Mouse (Mus musculus): ENCODE measurements at regions not wholly inside any gene's neighbourhood (a gene's known extent, or its start where the extent isn't known, plus 50 kb on each side); places are given as distances from the start of the nearest gene placed in this dataset.

DNA sequence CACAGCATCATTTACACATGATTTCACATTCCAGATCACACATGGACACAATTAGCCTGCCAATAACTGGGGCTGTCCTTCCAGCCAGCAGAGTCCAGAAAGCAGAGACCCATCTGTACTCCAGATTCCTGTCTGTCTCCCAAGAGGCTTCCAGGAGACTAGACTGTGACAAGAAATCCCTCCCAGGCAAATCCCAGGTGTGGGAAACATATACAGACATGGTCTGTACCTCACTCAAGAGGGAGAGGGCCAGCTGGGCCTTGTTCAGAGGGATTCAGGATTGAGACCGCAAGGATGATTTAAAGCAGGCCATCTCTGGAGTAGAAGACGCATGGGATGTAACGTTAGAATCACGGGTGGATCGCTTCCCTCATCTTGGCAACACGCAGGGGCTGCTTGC is 182.7 kb upstream of the Prr30 start:
- H3K27me3 ChIP-seq, result peaks cover 12% of the 10 kb centered on the region
- ChIA-PET CTCF (no interaction called here), POLR2A (no interaction called here)
- TF ChIP-seq CTCF (IDR thresholded peaks at IDR 0.05), result no peak
- in situ Hi-C loops (cut with MboI; ENCODE audit: low pct_unique_long_range_greater_than_20kb), result loop anchor here (5.0 kb wide), 1 partner anchor 1456 kb away; no protein-coding TSS in a partner anchor
- DNase-seq (ENCODE audit: low read depth, low spot score), result no peak
- no peak for ATAC-seq

- no peak for DNase-seq (ENCODE audit: low read depth, low spot score)
- in situ Hi-C loops (cut with MboI; ENCODE audit: low pct_unique_long_range_greater_than_20kb), result loop anchor here (5.0 kb wide), 1 partner anchor 1455 kb away; no protein-coding TSS in a partner anchor
- ChIA-PET POLR2A (no interaction called here), CTCF (interaction anchor here (0.7 to 1.1 kb wide), 2 partner anchors 46 to 1450 kb away, joined by 3 read pairs; no protein-coding TSS in a partner anchor)
- no peak for TF ChIP-seq CTCF (IDR thresholded peaks at IDR 0.05)
- peaks cover 12% of the 10 kb centered on the region for H3K27me3 ChIP-seq
- ATAC-seq, result no peak
These were observed 181.8 kb upstream of the Prr30 start for GRCm38 (mm10) chr14:101381943-101382342.

GRCm38 (mm10) chr14:101379663-101380006 is 179.5 kb upstream of the Prr30 start:
- H3K27me3 ChIP-seq, result peaks cover 12% of the 10 kb centered on the region

GRCm38 (mm10) chr14:101378965-101379662 is 179.0 kb upstream of the Prr30 start:
- CTCF ChIA-PET, result interaction anchor here (0.6 to 2.4 kb wide), 15 partner anchors 8 to 1448 kb away, joined by 3 to 8 read pairs (median 4); no protein-coding TSS in a partner anchor
- POLR2A ChIA-PET, result interaction anchor here (0.6 to 0.8 kb wide), 2 partner anchors 45 to 95 kb away, joined by 3 read pairs; no protein-coding TSS in a partner anchor
- DNase-seq (ENCODE audit: low read depth, low spot score), result peak; percentile 22
- H3K27me3 ChIP-seq, result peaks cover 12% of the 10 kb centered on the region
- peak; percentile 67 for ATAC-seq
- in situ Hi-C loops (cut with MboI; ENCODE audit: low pct_unique_long_range_greater_than_20kb), result no loop called here
- peak; percentile 96 for TF ChIP-seq CTCF (IDR thresholded peaks at IDR 0.05)

More at GRCm38 (mm10) chr14:101379663-101380006, 179.5 kb upstream of the Prr30 start:
- ATAC-seq, result no peak
- in situ Hi-C loops (cut with MboI; ENCODE audit: low pct_unique_long_range_greater_than_20kb), result loop anchor here (5.0 kb wide), 1 partner anchor 1452 kb away; no protein-coding TSS in a partner anchor
- no peak for TF ChIP-seq CTCF (IDR thresholded peaks at IDR 0.05)
- DNase-seq (ENCODE audit: low read depth, low spot score), result no peak
- CTCF ChIA-PET, result interaction anchor here (0.6 to 2.4 kb wide), 14 partner anchors 8 to 1448 kb away, joined by 3 to 8 read pairs (median 4); no protein-coding TSS in a partner anchor
- POLR2A ChIA-PET, result interaction anchor here (0.6 to 0.8 kb wide), 2 partner anchors 44 to 96 kb away, joined by 3 read pairs; no protein-coding TSS in a partner anchor

- H3K27me3 ChIP-seq, result peaks cover 12% of the 10 kb centered on the region
- CTCF ChIA-PET, result interaction anchor here (0.7 to 2.4 kb wide), 12 partner anchors 9 to 1447 kb away, joined by 3 to 8 read pairs (median 5); no protein-coding TSS in a partner anchor
- in situ Hi-C loops (cut with MboI; ENCODE audit: low pct_unique_long_range_greater_than_20kb), result no loop called here
- no peak for TF ChIP-seq CTCF (IDR thresholded peaks at IDR 0.05)
- DNase-seq (ENCODE audit: low read depth, low spot score), result no peak
- ATAC-seq, result no peak
- POLR2A ChIA-PET, result interaction anchor here (0.7 kb wide), 1 partner anchor 1345 kb away, joined by 6 read pairs; no protein-coding TSS in a partner anchor
These were observed 178.4 kb upstream of the Prr30 start for GRCm38 (mm10) chr14:101378545-101378944.

GRCm38 (mm10) chr14:101376690-101377089 is 176.6 kb upstream of the Prr30 start:
- TF ChIP-seq CTCF (IDR thresholded peaks at IDR 0.05), result no peak
- ChIA-PET CTCF (no interaction called here), POLR2A (interaction anchor here (0.7 kb wide), 1 partner anchor 13 kb away, joined by 3 read pairs; no protein-coding TSS in a partner anchor)
- in situ Hi-C loops (cut with MboI; ENCODE audit: low pct_unique_long_range_greater_than_20kb), result no loop called here
- DNase-seq (ENCODE audit: low read depth, low spot score) (peak; percentile 28), ATAC-seq (peak; percentile 55)
- peaks cover 8% of the 10 kb centered on the region for H3K27me3 ChIP-seq

- POLR2A ChIA-PET, result no interaction called here
- in situ Hi-C loops (cut with MboI; ENCODE audit: low pct_unique_long_range_greater_than_20kb), result no loop called here
- CTCF ChIA-PET, result no interaction called here
- TF ChIP-seq CTCF (IDR thresholded peaks at IDR 0.05), result no peak
- ATAC-seq, result no peak
- DNase-seq (ENCODE audit: low read depth, low spot score), result no peak
- H3K27me3 ChIP-seq, result peaks cover 4% of the 10 kb centered on the region
These were observed 175.7 kb upstream of the Prr30 start for GRCm38 (mm10) chr14:101375833-101376232.

- in situ Hi-C loops (cut with MboI; ENCODE audit: low pct_unique_long_range_greater_than_20kb), result no loop called here
- ChIA-PET CTCF (no interaction called here), POLR2A (no interaction called here)
- no peak for DNase-seq (ENCODE audit: low read depth, low spot score)
- H3K27me3 ChIP-seq, result no peaks in the 10 kb centered on the region
- TF ChIP-seq CTCF (IDR thresholded peaks at IDR 0.05), result no peak
- no peak for ATAC-seq
These were observed 173.7 kb upstream of the Prr30 start for GRCm38 (mm10) chr14:101373864-101374263.

DNA sequence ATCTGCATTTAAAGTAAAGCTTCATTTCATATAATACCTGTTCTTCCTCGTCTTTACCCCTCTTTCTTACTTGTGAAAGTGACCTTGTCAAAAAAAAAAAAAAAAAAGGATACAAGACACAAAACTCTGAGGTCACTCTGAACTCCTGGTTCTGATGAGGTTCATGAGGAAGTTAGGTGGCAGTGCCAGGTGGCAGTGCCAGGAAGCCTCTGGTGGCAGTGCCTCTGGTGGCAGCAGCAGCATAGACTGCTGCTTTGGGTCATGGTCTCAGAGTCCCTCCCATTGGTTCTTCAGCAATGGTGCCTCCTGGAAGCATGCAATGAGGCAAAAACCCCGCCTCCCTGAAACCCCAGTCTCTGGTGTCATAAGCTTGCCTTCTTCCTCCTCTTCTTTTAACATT is 159.7 kb upstream of the Prr30 start:
- DNase-seq (ENCODE audit: low read depth, low spot score) (no peak), ATAC-seq (no peak)

GRCm38 (mm10) chr14:101353009-101353378 is 152.9 kb upstream of the Prr30 start:
- H3K27me3 ChIP-seq, result no peaks in the 10 kb centered on the region
- ATAC-seq, result no peak
- DNase-seq (ENCODE audit: low read depth, low spot score), result no peak
- in situ Hi-C loops (cut with MboI; ENCODE audit: low pct_unique_long_range_greater_than_20kb), result no loop called here
- ChIA-PET CTCF (no interaction called here), POLR2A (no interaction called here)
- TF ChIP-seq CTCF (IDR thresholded peaks at IDR 0.05), result no peak

More for the DNA sequence above, 159.7 kb upstream of the Prr30 start:
- peaks cover 7% of the 10 kb centered on the region for H3K27me3 ChIP-seq
- no peak for TF ChIP-seq CTCF (IDR thresholded peaks at IDR 0.05)
- in situ Hi-C loops (cut with MboI; ENCODE audit: low pct_unique_long_range_greater_than_20kb), result no loop called here
- ChIA-PET POLR2A (interaction anchor here (0.6 kb wide), 1 partner anchor 253 kb away, joined by 3 read pairs; no protein-coding TSS in a partner anchor), CTCF (no interaction called here)

All from Patski (cell line).